Mouse (Mus musculus) cerebellum, adult 9-11 months (tissue): Measurements from ENCODE around the gene Ptpa.

Experiments
- DNase-seq: peaks from one replicate; pipeline ENCODE4 v3.0.0; 2022

Gene Ptpa

DNA sequence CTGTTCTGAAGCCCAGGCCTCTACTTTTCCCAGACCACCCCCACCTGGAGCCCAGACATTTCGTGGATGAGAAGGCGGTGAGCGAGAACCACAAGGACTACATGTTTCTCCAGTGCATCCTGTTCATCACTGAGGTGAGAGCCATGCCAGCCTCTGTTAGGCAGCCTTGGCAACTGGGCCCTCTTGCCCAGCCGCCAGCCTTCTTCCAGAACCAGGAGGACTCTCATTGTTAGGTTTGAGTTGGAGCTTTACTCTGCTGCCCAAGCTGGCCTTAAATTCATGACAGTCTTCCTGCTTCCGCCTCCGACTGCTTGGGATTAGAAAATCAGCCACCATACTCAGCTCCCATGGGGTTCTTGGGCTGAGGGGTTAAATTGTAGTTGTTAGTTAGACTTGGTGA is 23.8 kb downstream of the Ptpa start:
- no peak for DNase-seq

DNA sequence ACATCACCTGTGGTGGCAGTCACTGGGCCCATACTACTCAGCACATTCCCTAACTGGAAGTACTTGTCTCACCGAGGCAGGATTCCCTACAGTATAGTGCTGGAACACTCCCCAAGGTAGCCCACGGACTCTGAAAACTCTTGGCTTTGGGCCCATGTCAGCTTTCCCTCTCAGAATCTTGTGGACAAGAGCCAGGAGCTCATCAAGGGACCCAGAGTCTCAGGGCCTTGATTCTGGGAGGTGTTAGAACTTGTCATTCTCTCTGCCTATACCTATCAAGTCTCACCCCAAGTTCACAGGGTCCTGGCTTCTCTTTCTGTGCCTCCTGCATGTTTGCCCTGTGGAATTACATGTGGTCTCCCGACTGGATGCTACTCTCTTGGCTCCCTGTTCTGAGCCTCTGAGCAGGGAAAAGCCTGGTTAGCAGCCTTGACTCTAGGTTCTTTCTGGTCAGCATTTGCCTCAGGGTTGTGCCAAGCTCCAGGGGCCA is 24.4 kb downstream of the Ptpa start:
- no peak for DNase-seq

DNA sequence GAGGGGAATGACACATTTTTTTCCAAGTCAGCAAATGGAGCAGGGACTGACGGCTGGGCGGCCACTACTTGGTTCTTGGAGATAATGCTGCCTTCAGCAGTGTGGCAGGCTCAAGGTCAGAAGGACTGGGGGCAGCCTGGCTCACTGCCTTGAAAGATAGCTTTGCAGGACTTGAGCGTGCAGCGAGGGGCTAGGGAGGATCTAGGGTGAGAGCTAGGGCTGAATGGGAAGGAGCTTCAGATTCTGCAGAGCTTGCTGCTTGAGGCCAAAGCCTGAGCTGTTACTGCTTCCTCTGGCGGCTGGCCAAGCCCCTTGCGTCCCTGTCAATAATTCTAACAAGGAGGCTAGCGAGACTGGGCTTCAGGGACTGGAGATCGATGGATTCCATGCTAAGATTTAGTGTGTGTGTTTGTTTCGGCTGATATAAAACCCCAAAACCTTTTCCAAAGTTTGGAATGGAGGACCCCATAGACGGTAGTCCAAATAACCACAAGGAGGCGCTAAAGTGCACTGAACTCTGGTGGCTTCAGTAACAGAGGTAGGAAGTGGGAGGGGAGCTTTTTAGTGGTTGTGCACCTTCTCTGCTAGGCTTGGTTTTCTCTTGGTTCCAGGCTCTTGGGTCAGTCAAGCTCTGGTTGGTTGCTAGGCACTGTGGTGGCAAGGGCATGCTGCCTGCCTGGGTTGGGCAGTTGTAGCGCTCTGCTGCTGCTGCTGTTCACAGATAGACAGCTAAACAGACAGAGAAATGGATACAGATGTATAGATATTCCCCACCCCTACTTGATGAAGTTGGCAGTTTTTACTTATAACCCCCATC is 25.1 kb downstream of the Ptpa start:
- DNase-seq = peak; percentile 66

DNA sequence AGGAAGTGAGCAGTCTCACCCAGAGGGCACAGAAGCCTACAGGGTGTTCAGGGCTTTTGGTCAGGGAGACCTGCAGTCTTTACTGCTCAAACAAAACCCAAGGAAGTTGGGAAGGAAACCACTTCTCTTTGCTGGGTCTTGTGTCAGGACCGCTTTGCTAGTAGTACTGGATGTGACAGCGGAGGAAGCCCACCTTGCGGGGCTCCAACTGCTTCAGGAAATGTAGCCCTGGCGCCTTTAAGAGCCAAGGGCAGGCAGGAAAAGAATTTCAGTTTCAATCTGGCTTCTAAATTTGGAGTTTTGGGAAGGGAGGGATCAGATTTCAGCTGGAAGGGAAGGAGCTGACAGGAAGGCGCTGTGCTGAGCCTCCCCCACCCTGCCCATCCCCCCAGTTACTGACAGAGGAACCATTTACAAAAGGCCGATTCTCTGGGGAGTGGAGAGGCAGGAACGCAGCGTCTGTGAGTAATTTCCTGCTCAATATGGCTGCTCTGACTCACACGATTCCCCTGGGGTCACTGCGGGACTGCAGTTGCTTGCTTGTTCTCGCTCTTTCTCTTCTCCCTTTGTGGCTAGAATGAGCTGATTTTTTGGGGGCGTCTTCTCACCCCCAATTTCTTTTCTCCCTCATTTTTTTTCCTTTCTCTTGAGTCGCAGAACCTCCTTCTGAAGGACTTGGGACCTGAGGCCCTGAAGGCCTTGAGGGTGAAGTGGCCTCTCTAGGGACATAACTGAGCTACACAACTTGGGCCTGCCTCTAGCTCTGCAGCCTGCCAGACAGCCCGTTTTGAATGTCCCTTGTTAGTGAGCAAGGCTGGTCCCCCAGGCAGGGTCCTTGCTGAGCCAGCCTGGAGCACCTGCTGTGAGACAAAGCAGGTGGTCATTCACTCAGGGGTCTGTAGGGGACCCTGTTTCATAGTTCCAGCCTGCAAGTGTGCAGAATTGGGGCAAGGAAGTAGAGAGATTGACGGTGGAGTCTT is 26.0 kb downstream of the Ptpa start:
- peak; percentile 67 for DNase-seq

DNA sequence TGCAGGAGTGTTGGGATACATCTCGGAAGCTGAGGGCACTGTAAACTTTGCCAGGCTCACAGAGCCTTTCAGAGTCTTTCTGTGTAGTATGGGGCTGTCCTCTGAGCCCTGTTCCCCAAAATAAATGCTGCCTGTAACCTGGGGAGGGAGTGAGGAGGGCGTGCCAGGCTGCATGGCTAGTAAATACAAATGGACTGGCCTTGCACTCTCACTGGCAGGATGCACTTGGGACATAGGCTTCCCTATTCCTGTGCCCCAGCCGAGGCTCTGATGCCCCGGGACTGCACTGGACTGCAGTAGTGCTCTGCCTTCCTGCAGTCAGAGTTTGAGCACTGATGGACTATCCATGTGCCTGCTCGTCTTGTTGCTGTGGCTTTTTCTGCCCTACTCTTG is 26.7 kb downstream of the Ptpa start:
- no peak for DNase-seq

DNA sequence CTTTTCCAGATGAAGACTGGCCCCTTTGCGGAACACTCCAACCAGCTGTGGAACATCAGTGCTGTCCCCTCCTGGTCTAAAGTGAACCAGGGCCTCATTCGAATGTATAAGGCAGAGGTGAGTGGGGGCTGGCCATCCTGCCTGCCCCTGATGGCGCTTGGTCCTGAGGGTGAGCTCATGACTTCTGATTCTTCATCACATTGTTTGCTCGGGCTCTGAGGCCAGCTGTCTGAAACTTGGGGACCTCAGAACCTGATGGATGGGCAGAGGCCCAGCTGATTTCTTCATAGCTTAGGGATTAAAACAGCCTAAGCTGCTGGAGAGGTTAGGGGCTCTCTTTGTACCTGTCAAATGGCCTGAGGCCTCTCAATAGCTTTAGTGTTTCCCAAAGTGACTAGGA is 27.4 kb downstream of the Ptpa start:
- no peak for DNase-seq

DNA sequence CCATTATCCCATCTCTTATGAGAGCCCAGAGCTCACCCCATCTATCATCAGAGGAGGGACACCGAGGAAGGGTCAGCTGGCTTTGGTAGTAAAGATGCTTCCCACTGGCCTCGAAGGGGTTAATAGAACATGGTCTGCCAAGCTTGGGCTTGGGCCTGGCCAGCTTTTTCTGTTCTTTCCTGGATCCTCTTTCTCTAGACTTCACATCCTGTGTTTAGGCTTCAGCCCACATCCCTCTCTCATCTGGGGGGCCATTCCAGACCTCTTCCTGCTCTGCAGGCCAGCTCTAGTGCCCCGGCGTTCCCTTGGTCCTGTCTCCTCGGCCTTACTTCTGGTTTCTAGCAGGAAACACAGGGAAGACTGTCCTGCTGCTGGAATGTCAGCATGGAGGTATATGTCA is 28.2 kb downstream of the Ptpa start:
- no peak for DNase-seq

DNA sequence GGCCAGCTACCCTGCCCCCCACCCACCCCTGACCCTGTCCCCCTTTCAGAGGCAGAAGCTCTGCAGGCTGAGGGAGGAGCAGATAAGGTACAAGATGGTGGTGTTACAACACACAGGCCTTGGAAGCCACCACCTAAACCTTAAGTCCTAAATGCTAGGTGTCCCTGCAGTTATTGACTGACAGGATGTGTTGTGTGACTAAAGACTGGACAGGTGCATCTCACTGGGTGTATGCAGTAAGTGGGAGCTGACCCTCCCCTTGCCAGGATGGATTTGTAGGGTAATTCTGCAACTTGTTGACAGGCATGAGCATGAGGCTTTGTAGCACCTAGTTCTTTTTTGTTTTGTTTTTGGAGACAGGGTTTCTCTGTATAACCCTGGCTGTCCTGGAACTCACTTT is 28.6 kb downstream of the Ptpa start:
- no peak for DNase-seq

DNA sequence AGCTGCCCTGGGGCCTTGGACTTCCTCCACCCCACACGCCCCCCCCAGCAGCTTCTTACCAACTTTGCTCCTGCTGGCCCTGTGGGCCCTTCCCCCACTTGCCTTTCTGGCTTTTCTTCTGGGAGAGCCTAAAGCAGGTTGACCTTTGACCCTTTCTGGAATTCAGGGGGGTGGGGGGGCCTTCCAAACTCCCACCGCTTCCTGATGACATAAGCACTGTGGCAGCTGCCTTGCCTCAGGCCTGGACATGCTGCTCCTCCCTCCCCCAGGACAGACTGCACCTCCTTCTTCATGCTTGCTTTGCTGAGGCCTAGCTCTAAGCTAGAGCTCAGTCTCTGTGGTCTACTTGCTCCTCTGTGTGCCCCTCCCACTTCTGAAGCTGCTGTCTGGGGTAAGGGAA is 29.5 kb downstream of the Ptpa start:
- no peak for DNase-seq

DNA sequence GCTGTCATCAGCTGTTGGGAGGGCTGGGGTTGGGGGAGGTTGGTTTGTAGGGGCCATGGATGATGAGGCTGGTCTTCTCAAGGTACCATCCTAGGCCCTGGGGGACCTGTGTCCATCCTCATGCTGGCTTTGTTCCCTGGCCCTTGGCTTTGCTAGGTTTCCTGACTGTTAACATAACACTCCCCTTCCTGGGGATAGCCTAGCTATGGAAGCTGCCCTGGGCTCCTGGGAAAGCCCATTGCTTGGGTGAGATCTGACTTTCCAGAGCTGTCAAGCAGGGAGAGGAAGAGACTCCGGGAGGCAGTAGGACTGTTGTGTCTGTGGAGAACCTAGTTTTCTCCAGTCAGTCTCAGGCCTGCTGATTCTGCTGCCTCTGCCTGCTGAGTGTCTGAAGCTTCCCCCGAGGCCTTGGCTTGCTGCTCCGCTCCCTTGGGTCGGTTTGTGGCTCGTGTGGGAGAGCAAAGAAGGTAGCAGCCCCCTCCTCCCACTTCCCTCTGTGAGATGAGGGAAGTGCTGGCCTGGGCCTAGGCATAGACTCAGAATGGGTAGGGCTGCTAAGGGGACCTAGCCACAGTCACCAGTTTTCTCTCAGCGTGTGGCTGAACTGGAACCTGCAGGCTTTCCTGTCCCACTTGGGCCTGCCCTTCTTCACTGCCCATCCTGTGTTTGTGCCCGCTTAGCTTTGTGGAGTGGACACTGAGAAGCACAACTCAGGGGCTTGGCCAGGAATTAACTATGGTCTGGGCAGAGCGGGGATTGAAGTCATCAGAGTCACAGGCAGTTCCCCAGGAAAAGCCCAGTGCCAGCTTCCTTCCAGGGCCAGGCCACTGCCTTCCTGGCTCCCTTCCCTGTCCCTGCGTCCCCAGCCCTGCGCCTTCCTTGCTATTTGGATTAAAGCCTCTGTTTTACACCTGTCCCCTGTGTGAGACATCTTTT is 31.3 kb downstream of the Ptpa start:
- peak; percentile 70 for DNase-seq

DNA sequence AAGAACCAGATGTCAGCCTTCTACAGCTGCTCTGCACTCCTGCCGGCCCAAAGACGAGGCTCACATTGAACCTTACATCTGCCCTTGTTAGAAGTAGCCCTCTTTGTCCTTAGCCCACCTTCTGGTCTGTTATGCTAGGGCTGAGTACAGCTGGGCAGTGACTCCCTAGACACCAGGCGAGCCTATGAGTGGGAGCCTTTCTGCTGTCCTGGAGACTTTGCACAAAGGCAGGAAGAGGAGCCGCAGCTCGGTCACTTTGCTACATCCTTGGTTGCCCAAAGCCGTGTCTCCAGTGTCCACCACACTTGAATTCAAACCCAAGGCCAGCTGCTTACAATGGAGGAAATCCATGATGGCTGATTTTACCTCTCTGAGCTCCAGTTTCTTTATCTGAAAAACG is 32.5 kb downstream of the Ptpa start:
- no peak for DNase-seq

DNA sequence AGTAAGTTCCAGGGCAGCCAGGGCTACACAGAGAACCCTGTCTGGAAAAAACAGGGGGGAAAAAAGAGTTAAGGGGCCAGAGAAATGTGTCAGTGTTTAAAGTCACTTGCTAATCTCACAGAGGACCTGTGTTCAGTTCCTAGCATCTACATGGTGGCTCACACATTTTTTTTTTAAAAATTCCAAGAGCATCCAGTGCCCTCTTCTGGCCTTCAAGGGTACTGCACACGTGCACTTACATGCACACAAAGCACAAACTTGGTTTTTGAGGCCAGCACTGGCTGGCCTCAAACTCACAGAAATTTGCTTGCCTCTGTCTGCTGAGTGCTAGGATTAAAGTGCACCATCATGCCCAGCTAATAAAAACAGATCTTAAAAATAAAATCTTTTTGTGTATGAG is 34.7 kb downstream of the Ptpa start:
- DNase-seq = no peak

DNA sequence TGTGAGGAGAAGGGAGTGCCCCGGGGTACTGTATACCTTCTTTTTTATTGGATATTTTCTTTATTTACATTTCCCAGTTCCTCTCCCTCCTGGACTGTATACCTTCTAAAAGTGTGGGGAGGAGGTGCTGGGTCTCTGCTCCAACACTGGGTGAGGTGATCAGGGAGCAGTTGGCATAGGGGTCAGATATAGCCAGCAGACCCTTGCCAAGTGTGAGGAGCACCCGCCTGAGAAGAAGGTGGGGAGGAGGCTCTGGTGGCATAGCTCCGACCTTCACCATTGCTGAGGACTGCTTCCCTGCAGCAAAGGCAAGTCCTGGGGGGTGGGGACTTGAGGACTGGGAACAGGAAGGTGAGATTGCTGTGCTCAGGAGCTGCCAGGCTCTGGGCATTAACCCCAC is 35.7 kb downstream of the Ptpa start:
- DNase-seq = no peak

DNA sequence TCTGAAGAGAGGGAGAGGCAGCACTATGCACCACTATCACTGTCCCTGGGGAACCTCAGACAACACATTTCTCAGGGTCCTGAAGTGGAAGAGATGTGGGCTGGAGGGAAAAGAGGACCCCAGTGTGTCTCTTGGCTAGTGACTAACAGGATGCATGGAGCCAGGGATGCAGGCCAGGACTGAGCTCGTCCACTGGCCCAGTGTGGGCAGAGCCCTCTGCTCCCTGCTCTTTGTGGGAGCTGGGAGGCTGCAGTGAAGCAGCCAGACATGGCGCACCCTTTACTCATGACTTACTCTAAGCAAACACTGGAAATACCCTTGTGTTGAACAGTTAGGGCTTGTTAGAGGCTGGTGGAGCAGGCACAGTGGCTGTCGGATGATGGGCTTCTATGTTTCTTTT is 37.7 kb downstream of the Ptpa start:
- no peak for DNase-seq

DNA sequence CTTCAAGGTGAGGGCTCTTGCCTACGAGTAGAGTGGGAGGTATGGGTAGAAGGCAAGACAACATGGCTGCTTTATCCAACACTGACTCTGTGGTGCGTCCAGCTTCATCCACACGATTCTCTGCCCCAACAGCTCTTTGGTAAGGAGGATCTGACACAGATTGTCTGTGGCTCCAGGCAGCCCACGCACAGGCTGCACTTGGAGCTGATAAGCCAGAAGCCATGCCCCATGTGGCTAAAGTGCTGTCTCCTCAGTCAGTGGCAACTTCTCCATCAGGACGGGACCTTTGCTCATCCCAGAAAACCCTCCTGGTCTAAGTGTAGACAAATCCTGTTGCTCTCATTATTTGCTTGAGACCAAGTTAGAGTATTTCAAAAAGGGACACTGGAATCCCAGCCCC is 38.7 kb downstream of the Ptpa start:
- no peak for DNase-seq

DNA sequence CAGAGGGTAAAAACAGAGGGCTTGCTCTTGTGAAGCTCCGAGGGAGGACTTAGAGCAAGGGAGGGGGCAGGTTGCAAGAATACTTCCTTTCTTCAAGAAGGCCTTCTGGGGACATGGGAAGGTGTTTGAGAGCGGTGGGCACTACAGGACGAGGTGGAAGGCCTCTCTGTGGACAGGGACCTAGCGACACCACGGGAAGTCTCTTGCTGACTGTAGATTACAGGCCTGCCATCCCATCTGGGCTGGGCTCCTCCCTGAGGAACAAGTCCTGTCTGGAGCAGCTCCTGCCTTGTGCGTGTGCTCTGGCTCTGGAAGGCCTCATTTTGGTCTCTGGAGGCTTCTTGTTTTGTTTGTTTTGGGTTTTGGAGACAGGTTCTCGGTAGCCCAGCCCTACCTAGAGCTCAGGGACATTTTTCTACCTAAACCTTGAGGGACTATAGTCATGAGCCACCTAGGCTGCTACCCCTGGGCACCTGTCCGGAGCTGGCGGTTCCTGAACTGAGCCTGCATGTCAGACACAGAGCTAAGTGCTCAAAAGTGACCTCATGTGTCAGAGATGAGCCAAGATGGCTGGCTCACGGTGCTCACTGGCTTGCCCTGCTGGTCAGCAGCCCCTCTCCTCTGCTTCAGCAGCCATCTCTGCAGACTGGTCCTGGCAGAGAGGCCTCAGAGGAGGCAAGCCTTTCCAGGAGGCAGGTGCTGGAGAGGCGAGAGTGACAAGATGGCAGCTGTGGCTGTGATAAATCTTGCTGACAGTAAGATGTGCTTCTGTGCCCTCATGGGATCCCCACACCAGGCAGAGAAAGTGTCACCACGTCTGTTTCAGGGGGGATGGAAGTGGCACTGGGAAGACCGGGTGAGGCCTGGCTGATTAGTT is 40.5 kb downstream of the Ptpa start:
- no peak for DNase-seq

DNA sequence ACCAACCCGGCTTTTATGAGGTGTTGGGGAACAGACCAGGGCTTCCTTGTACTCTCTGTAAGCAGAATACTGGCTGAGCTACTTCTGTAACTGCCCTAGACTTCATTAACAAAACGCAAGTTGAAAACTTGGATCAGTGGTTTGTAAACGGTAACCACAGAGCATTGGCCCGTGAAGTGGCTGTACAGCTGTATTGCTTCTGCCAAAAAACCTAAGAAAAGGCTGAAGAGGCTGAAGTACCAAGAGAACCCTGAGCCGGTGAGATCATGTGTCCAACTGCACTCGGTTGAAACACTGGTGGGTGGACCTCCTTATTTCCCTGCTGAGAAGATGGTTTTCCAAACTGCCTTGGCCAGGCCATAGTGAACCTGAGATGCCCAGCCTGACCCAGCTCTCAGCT is 42.5 kb downstream of the Ptpa start:
- no peak for DNase-seq

DNA sequence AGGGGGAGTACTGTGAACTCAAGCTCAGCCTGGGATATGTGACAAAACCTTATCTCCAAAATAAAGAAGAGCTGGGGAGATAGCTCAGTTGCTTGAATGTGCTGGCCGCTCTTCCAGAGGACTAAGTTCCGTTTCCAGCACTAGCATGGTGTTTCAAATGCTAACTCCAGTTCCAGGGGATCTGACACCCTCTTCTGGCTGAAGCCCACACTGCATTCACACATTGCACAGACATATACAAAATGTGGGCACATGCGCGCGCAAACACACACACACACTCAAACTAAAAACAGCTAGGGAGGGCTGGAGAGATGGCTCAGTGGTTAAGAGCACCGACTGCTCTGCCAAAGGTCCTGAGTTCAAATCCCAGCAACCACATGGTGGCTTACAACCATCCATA is 43.4 kb downstream of the Ptpa start:
- DNase-seq = peak; percentile 9

DNA sequence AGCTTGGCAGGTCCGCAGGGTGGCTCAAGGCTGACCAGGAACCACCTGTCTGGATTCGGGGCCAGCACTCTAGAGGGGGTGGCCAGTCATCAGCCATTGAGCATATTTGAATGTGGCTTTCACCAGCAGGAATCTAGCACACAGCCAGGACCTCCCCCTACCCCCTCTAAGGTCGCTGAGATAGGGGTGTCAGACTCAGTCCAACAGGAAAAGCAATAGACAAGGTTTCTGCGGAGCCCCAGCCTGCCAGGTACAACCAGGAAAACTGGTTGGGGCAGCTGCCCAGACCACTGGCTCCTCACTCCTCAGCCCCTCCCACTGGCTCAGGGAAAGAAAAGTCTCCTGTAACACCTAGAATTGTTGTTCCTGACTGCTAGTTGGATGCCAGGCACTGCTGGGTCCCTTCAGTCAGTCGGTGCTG is 47.5 kb downstream of the Ptpa start:
- DNase-seq = peak; percentile 59

DNA sequence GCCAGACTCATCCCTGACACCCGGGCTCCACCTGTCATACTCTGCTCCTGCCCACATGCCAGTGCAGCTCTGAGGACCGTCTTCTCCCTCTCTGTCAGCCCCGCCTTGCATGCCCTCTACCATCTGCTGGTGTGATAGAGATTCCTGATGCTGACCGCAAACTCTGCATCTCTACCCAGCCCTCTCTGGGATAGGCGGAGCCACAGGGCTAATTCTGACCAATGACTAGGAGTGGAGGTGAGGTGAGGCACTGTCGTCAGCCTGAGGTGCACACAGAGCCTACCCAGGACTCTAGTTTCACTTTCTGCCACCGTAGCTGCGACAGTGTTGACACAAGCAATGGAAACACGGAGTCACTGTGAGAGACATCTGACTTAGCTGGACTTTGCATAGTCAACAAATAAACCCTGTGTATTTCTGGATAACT is 48.1 kb downstream of the Ptpa start:
- DNase-seq = peak; percentile 89

DNA sequence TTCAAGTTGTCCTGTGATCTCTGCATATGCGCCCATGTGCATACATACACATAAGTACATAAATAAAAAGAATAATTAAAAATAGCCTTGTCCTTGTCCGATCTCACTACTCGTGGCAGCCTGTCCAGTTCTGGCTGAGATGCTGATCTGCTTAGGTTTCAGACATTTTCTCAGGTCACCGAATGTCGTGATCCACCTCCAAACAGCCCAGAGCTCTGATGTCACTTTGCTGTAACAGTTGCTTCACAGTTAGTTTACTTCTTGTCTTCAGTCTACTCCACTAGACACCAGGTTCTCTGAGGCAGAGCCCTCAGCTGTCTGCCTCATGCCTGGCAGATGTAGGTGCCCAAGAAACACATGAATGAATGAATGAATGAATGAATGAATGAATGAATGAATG is 48.6 kb downstream of the Ptpa start:
- no peak for DNase-seq

DNA sequence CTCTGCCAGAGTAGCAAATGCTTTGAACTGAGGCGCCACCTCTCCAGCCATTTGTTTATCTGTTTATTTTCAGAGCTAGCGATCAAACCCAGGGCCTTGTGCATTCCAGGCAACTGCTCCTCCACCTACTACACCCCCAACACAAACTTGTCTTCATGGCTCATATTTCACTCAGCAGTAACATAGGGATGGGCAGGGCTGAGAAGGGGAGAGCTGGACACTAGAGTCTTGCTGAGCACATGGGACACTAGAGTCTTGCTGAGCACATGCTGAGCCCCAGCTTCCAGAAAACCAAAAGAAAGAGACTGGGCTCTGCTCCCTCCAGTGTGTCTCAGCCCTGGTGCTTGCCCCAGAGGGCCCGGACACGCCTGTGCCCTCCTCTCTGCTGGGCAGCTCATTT is 50.9 kb downstream of the Ptpa start:
- DNase-seq = no peak
